Comparison of ENCODE assay signal across 22 mouse cellular contexts in genomic region chr12:31971547-31971946, GRCm38 (mm10). TPM values are rescaled to one million over a fixed set of nuclear protein-coding genes. Genes with fewer than 3 reads are reported as not detected.
DNase-seq lines count a peak whose midpoint lies in the region; ATAC-seq and TF ChIP-seq lines count a peak whose summit lies in the region.
"Had no signal": no experiment of that assay in that cellular context is flagged by ENCODE, and none has a peak within 500 bp of the region (broad histone marks: within the 10 kb centered on the region; RNA-seq: fewer than 3 reads in every experiment).

No protein-coding gene starts in this region.

- no peak for TF ChIP-seq CTCF in C2C12 (IDR thresholded peaks at IDR 0.05; ENCODE audit: control insufficient read depth, insufficient read depth, insufficient read length)

- no peaks in the 10 kb centered on the region for H3K27me3 ChIP-seq in C2C12 (ENCODE audit: control insufficient read depth, insufficient read depth, insufficient read length)
- H3K27me3 ChIP-seq: CH12.LX; embryonic facial prominence, embryonic 12.5 days; forebrain, embryonic 13.5 days; forebrain, embryonic 15.5 days; Patski had no signal

- H3K4me3 ChIP-seq in C2C12 (ENCODE audit: insufficient read depth, poor library complexity, severe bottlenecking): no peak overlapping the region
- H3K4me3 ChIP-seq: embryonic facial prominence, embryonic 10.5 days; embryonic facial prominence, embryonic 12.5 days; forebrain, embryonic 13.5 days; forebrain, embryonic 15.5 days had no signal

- H3K36me3 ChIP-seq in C2C12 (ENCODE audit: control insufficient read depth, insufficient read depth): peaks cover 18% of the 10 kb centered on the region
- H3K36me3 ChIP-seq: embryonic facial prominence, embryonic 12.5 days; forebrain, embryonic 15.5 days had no signal

- no peaks in the 10 kb centered on the region for H3K79me2 ChIP-seq in C2C12 (ENCODE audit: control insufficient read depth, insufficient read depth)

- H3ac ChIP-seq in C2C12 (ENCODE audit: control insufficient read depth, insufficient read length, low read depth): no peak overlapping the region

- ATAC-seq in CD4-positive, CD25-positive, alpha-beta regulatory T cell, adult 4 months: no peak
- ATAC-seq: activated CD4-positive, CD25-positive, alpha-beta regulatory T cell, adult 4 months; forebrain, embryonic 13.5 days; forebrain, embryonic 15.5 days; forebrain, postnatal 0 days; Patski had no signal

- no peaks in the 10 kb centered on the region for H3K79me3 ChIP-seq in C2C12 (ENCODE audit: low read depth)

- peak; percentile 73 for DNase-seq in heart, adult 11 months
- DNase-seq in heart, adult 8-10 months (ENCODE audit: low spot score): no peak
- DNase-seq in left cerebral cortex, postnatal 36 days (ENCODE audit: low spot score in 2 of 2): no peak
- DNase-seq: adrenal gland, adult 8-10 months; adrenal gland, postnatal 14 days; adrenal gland, postnatal 36 days; B cell, adult 2 months; cerebellum, adult 11-12 months; cerebellum, adult 2 months; cerebellum, adult 9-10 months; cerebellum, postnatal 10 days; cerebellum, postnatal 25 days; forebrain, postnatal 0 days had no signal

- intact Hi-C loops in left cerebral cortex, postnatal 36 days (cut with DNase I): no loop called here

TF ChIP-seq in C2C12, 6 proteins besides CTCF, POLR2A, EP300 and RAD21:
- TF ChIP-seq FOSL1 (IDR thresholded peaks at IDR 0.05; ENCODE audit: insufficient read depth, low read length, poor library complexity, severe bottlenecking): peak; percentile 34
- TF ChIP-seq CEBPB (IDR thresholded peaks at IDR 0.05; ENCODE audit: low read depth): no peak
- peak; percentile 92 for TF ChIP-seq MYOD1 (IDR thresholded peaks at IDR 0.05; ENCODE audit: control insufficient read depth, insufficient read length, low read depth)
- no peak for TF ChIP-seq MAX (IDR thresholded peaks at IDR 0.05)
- no peak for TF ChIP-seq USF1 (IDR thresholded peaks at IDR 0.05; ENCODE audit: low read depth)
- TF ChIP-seq MYOG (IDR thresholded peaks at IDR 0.05; ENCODE audit: control insufficient read depth, extremely low read depth, insufficient read length): no peak

RNA-seq across cellular contexts. Expression of gene Hbp1, which starts 21.2 kb away (rescaled TPM):
- 10 to 100 TPM; 59.5 to 74.2 (median 70.5) TPM for total RNA-seq in heart, adult 8-10 months (2022)
- polyA plus RNA-seq in C2C12 (2012; fragmentation: generic; extraction: Trizol): 9.6 TPM
- polyA plus RNA-seq in CD4-positive, CD25-positive, alpha-beta regulatory T cell, adult 4 months (2017; shearing (Covaris generic)): 100 to 1,000 TPM; 166 to 170 TPM
- total RNA-seq in left cerebral cortex, postnatal 36 days (2021): 10 to 100 TPM; 19.5 to 24.6 TPM
